Mouse (Mus musculus): ENCODE measurements around the gene Tmem255a. TPM values are rescaled to one million over a fixed set of nuclear protein-coding genes. Genes with fewer than 3 reads are reported as not detected.

The Tmem255a gene
- total RNA-seq (2021) = 10 to 100 TPM; 13.5 to 14.0 TPM

DNA sequence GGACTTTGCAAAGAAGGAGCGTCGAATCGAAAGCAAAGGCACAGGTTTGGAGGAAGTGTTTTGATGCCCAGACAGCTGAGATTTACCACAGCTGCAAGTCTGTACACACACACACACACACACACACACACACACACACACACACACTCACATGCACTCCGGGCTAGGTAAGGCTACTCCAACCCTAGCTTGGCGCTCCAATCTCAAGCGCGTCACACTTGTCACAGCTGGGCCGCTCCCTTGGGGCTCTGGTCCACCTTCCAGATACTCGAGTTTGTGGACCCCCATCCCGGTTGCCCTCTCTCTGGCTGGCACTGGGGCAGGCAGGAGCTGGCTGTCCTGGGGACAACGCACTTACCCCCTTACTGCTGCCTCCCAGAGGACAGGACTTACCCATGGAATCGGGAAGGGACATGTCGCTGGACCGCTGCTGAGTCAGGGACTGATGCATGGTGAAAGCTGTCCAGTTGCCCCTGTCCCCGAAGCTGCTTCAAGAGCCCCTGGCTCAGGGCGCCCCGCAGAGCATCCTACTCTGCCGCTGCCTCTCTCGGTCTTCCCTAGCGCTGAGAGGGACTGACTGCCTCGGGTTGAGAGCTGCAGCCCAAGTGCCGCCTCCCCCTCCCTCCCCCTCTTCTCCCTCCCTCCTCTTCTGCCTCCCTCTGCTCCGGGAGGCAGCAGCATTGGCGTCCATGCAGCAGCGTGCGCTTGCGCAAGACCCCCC is at the start of gene Tmem255a:
Gene Tmem255a, minus strand, starts transcription at position 589 of the 721 bp plus-strand sequence.
- DNase-seq (ENCODE audit: low spot score in 2 of 2) = peak; percentile 7 to 15
- intact Hi-C loops (cut with DNase I) = loop anchor here (5.0 kb wide), 1 partner anchor 185 kb away; no protein-coding TSS in a partner anchor

DNA sequence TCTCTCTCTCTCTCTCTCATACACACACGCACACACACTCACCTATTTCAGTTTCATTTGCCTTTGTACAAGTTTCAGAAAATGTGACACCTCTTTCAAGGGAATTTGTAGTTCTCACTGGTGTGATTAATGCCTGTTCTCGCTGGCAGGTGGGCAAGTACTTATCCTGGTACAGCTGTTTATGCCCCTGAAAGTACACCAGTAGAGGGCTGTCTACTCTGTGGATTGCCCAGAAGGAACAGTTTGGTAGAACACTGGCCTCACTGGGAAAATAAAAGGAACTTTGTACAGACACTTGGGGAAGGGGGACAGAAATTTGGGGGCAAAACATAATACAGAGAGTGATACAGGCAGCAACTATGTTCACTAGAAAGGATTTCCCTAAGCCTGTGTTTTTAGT is 7.4 kb upstream of the Tmem255a start:
- intact Hi-C loops (cut with DNase I) = no loop called here
- DNase-seq (ENCODE audit: low spot score in 2 of 2) = no peak

DNA sequence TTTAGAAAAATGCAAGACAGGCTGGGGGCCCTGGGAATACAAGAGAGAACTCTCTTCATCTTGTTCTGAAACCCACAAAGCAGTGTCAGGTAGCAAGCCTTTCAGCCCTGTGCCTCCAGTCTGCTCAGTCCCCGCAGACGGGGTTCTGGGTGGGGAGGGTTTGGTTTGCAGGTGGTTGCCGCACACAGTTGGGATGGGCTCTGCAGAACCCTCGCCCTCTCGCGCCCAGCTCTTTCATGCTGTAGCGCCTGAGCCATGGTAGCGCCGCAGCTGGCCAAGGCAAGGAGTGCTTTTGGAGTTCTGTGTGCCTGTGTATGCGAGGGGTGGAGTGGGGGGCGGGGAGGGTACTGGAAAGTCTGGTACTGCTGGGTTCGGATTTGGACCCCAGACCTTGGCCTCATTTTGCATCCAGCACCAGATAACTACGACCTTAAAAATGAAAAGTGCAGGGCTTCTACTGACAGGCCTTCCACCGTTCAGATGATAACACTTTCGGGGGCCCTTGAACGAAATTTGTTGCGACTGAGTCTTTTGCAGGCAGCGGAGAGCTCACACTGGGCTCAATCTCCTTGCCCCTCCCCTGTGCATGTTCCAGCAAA is 1.8 kb downstream of the Tmem255a start:
- intact Hi-C loops (cut with DNase I) = loop anchor here (5.0 kb wide), 1 partner anchor 187 kb away; no protein-coding TSS in a partner anchor
- DNase-seq (ENCODE audit: low spot score in 2 of 2) = peak; percentile 8 to 13

DNA sequence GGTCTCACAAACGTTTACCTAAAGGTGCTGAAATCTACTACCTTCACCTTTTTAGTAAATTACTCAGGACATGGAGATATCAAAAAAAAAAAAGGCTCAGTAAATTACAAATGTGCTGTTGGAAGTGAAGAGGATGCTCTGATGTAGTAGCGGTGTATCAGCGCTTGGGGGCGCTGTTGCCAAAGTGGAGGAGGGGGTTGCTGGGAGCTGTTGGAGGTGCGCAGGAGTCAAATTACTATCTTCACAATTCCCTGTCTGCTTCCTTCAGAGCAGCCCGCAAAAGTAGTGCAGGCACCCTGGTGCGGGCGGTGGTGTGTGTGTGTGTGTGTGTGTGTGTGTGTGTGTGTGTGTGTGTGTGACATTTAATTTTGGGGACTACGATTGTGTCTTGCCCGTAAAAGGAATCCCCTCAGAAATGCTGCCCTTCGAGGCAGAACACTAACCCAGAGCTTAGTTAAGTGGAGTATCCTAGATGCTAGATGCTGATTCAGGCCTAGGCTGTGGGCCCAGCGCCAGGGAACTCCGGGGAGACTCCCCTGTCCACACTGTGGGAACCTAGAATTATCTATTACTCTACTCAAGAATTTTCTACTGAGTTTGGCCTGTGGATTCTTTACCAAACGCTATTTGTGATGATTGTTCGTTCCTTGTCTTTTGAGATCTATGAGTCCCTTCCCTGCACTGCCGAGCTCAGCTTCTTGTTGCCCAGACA is 2.4 kb downstream of the Tmem255a start:
- intact Hi-C loops (cut with DNase I) = loop anchor here (5.0 kb wide), 1 partner anchor 188 kb away; no protein-coding TSS in a partner anchor
- DNase-seq (ENCODE audit: low spot score in 2 of 2) = peak; percentile 26 to 27

DNA sequence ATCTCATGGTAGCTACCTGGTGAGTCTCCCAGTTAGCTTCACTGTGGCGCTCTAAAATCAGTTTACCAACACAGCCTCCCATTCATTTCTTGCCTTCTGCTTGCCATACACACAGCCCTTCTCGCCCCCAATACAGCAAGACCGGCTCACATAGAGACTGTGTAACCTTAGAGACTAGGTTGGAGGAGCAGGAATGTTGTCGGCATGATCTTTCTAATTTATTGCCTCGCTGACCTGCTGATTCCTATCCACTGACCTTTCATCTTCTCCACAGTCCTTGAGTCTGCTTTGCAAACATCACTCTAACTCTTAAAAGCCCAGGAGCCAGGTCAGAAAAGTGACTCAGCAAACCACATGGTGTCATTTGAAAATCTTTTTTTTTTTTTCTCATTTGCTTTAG is 4.6 kb downstream of the Tmem255a start:
- intact Hi-C loops (cut with DNase I) = no loop called here
- DNase-seq (ENCODE audit: low spot score in 2 of 2) = no peak

DNA sequence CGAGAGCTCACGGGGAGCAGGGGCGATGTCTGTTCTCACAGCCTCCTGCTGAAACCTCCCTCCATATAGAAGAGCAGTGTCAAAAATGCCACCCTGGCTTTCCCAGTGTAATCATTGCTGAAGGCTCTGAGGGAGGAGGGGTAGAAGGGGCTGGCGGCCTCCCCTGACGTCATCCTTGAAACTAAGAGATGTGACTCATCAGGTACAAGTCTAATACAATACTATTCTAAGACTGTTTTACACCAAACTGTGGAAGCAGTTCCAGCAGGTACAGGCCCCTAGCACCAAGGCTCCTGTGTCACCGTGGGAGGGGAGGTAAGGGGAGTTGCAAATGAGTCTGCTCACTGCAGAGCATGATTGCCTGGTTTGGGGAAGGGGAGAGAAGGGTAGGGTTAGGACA is 5.1 kb downstream of the Tmem255a start:
- no peak for DNase-seq (ENCODE audit: low spot score in 2 of 2)
- intact Hi-C loops (cut with DNase I) = no loop called here

DNA sequence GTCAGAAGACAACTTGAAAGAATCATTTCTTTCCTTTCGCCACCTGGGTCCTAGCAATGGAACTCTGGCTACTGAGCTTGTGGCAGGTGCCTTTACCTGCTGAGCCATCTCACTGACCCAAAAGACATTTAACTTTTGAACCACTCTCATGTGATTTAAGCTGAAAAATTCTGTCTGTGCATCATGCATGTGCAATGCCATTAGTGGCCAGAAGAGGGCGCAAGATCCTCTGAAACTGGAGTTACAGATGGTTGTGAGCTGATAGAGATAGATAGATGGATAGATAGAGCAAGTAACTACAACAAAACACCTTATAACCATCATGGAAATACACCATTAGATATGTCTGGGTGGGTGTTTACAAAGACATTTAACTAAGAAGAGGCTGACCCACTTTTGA is 14.5 kb downstream of the Tmem255a start:
- DNase-seq (ENCODE audit: low spot score in 2 of 2) = peak in 1 of 2 experiments; percentile 13
- intact Hi-C loops (cut with DNase I) = loop anchor here (5.0 kb wide), 2 partner anchors 45 to 200 kb away; no protein-coding TSS in a partner anchor

DNA sequence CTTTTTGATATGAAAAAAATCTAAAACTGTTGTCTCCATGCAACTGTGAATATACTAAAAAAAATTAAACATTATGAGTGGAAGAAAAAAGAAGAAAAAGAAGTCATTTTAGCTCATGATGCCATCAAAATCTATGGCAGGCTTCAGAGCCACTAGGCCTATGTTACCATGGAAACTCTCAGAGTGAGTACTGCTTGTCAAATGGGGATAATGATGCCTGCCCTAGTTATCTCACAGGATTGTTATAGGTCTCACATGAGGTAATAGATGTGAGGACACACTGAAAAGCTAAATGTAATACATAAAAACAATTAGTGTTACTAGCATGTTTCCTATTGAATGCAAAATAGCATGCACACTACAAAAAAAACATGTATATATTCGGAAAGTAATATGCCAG is 22.4 kb downstream of the Tmem255a start:
- intact Hi-C loops (cut with DNase I) = no loop called here

DNA sequence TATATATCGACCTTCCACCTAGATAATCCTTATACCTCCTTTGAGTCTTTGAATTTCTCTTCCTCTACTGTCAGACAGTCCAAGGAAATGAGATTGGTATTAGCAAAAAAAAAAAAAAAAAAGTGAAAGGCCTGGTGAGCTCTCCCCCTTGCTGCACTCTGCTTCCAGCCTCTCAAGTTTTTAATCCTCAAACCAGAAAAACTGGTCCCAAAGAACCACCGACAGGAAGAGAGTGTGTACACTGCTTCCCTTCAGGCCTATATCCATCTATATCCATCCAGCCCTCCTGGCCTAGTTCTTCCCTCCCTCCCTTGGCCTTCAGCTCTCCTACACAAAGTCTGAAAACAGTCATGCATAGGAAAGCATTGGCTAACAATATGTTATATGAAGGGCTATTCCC is 29.5 kb downstream of the Tmem255a start:
- no peak for DNase-seq (ENCODE audit: low spot score in 2 of 2)
- intact Hi-C loops (cut with DNase I) = no loop called here

More for the DNA sequence above, 22.4 kb downstream of the Tmem255a start:
- DNase-seq (ENCODE audit: low spot score in 2 of 2) = no peak

DNA sequence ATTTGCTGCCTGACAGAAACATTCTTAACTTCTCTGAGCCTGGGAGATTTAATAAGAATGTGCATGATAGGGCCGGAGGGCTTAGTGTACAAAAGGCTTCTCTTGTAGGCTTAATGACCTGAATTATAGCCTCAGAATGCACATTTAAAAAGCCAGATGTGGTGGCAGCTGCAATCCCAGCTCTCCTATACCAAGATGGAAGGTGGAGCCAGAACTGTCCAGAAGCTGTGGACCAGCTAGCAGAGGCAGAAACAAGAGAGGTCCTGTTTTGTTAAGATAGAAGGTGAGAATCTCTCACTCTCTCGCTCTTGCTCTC is 34.6 kb downstream of the Tmem255a start:
- no peak for DNase-seq (ENCODE audit: low spot score in 2 of 2)
- intact Hi-C loops (cut with DNase I) = no loop called here

DNA sequence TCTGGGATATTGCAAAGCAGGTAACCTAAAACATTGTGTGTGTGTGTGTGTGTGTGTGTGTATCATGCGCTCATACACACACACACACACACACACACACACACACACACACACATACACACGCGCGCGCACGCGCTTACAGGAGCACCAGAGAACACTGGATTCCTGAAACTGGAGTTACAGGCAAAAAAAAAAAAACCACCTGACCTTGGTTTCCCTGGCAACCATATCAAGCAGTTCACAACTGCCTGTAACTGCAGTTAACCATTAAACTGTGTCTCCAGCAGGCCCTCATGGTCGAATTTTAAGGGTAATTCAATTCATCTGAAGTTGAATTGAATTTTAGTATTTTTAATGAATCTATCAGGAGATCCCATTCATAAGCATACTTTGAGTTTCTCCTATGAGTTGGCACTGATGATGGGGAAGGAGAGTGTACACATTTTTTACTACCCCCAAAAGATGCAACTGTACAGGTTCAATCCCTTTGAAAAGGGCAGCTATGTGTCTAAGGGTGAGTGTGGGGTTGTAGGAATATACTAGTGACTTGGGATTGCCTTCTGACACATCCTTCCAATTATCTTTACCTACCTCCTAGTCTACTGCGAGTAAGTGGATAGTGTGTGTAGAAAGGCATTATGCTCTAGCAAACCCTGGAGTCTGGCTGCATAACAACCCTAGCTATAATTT is 35.1 kb downstream of the Tmem255a start:
- no peak for DNase-seq (ENCODE audit: low spot score in 2 of 2)
- intact Hi-C loops (cut with DNase I) = no loop called here

DNA sequence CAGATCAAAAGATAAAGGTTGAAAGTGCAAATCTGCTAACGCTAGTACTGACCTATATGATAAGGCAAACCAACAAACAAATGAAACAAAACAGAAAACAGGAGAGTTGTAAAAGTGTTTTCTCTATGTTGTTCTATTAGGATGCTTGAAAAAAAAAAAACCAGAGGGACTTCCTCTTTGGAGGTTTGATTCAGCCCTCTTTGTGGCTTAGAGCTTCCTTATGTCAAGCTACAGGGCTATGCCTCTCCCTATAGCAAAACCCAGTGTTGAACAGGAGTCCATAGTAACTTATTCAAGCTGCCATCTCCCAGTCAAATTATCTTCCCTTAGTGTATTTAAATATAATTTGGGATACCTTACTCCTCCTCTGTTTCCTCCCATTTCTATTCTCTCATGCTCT is 44.8 kb downstream of the Tmem255a start:
- intact Hi-C loops (cut with DNase I) = no loop called here
- DNase-seq (ENCODE audit: low spot score in 2 of 2) = no peak

DNA sequence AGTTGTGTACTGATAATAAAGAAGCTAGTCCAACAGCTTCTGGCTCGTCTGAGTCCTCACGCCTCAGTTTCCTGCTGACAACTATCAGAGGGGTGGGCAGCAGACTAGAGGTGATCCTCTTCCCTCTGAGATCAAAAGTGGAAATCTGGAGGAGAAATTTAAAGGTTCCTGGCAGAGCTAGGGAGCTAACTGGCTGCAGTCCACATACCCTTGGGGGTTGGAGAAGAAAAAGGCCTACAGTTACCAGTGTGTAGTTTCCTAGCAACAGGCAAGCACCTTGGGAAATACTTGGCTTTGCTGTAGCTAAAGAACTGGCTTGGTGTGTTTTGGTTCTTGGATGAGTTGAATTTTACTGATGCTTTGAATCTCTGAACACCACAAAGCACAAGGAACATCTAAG is 50.4 kb downstream of the Tmem255a start:
- peak; percentile 13 to 17 for DNase-seq (ENCODE audit: low spot score in 2 of 2)
- intact Hi-C loops (cut with DNase I) = no loop called here

DNA sequence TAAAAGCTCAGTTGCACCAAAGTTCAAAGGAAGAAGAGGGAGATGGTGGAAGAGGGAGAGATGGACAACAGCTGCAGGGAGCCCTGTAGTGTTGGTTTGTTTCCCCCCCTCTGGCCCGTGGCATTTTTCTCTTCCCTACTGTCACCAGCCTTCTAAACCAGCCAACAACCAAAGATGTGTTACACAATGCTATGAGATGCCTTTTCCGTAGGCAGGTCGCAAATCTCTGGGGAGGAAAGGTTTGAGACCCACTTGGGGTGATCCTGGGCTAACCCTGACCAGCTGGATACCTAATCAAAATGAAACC is 61.8 kb downstream of the Tmem255a start:
- no peak for DNase-seq (ENCODE audit: low spot score in 2 of 2)
- intact Hi-C loops (cut with DNase I) = loop anchor here (5.0 kb wide), 1 partner anchor 47 kb away; no protein-coding TSS in a partner anchor

DNA sequence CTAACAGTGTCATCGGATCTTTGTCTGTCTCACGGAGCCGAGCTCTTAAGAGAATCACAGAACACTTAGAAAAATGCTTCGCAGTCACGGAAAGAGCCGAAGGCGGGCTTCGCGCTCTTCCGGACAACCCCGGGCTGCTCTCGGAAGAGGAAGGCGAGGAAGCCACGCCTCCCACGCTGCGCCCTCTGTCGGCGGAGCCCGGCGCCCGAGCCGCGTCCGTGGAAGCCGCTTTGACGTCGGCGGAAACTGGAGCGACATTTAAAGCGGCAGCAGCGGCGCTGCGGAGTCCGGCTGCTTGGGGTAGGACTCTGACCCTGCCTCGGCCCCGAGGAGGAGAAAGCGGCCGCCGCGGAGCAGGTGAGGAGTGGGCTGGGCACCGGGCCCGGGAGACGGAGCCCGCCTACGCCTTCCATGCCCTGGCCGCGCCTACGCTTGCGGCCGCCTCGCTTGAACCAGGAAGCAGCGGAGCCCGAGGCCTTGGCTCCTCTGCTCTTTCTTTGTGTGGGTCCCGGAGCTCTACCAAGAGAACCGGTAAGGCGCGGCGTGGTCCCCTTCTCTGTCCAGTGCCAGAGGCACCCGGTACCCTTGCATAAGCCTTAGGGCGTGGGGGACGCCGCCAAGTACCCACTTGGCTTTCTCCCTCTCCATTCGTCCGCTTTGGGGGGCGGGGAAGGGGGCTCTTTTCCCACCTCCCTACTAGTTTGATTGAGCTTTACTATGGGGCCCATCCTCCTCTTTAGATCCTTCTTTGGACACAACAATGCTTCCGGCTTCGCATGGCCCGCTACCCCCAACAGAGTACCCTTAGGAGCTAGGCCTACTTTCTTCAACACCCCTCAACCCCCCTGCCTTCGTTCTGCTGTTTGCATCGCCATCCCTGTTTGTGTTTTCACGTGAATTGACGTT is 62.4 kb downstream of the Tmem255a start, which contains the start of gene Zbtb33:
Gene Zbtb33, plus strand, starts transcription at position 242 of the 906 bp plus-strand sequence.
- peak; percentile 85 to 86 for DNase-seq (ENCODE audit: low spot score in 2 of 2)
- intact Hi-C loops (cut with DNase I) = loop anchor here (5.0 kb wide), 1 partner anchor 47 kb away; no protein-coding TSS in a partner anchor

DNA sequence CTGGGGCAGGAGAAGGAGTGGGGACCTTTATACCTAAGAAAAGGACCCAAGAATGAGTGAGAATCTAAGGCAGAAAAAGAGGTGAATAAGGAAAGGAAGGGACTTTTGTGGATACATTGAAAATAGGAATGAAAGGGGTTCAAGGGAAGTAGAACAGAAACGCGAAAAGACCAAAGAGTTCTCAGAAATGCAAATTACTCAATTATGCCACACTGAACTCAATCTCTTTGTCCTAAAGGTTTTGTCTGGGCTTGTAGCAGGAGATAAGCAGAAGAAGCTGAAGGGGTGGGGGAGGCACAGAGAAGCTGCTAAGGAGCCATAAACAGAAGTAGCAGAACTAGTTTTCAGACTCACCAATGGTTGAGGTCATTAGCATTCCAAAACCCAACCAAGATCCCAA is 66.7 kb downstream of the Tmem255a start:
- DNase-seq (ENCODE audit: low spot score in 2 of 2) = no peak

DNA sequence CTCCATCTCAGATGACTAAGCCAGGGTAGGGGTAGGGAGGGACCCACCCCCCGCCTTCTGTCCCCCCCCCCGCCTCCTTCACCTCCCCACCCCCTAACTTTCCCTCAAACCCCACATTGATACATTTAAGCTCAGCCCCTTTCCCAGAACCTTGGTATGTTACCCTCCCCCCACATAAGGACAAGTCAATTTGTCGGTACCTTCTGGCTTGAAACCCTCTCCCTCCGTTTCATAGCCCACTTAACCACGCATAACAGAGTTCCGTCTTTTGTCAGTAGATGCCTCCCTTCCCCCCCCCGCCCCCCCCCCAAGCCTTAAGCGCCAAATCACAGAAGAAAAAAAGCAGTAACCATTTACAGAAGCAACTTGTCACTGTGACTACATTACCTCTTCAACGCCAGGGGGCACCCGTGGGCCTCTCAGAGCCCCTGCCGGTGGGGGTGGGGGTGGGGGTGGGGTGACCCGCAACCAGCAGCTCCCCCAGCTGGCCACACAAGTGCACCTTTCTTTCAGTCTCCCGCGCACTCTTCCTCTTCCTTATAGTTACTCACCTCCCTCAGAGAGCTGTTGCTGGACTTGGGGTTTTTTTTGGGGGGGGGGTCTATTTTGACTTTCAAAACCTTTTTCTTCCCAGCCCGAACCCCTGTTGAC is 70.5 kb downstream of the Tmem255a start:
- no peak for DNase-seq (ENCODE audit: low spot score in 2 of 2)
- intact Hi-C loops (cut with DNase I) = no loop called here

More for the DNA sequence above, 66.7 kb downstream of the Tmem255a start:
- intact Hi-C loops (cut with DNase I) = no loop called here

All from left cerebral cortex, postnatal 36 days (tissue).